Mouse (Mus musculus): ENCODE measurements around the gene A730015C16Rik.

A730015C16Rik gene

DNA sequence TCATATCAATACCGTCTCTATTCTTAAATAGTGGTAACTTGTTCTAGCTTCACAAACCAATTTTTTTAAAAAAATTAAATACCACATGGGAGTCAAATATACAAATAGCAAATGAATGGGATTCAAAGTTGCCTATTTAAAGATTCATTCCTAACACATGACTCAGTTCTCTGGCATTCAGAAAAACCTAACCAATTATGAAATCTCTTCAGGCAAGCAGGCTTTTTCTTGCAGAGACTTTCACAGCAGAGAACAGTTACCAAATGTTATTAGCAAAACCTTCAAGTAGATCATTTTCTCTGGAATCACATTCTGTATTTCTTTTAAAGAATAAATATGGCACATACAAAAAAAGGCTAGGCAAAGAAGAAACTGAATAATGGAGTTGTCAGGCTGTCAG is 17.7 kb downstream of the A730015C16Rik start:
- DNase-seq (ENCODE audit: low spot score in 2 of 2), result no peak

- no peak for DNase-seq (ENCODE audit: low spot score in 2 of 2)
Measured at GRCm38 (mm10) chr4:108826643-108827042, 21.8 kb downstream of the A730015C16Rik start.

DNA sequence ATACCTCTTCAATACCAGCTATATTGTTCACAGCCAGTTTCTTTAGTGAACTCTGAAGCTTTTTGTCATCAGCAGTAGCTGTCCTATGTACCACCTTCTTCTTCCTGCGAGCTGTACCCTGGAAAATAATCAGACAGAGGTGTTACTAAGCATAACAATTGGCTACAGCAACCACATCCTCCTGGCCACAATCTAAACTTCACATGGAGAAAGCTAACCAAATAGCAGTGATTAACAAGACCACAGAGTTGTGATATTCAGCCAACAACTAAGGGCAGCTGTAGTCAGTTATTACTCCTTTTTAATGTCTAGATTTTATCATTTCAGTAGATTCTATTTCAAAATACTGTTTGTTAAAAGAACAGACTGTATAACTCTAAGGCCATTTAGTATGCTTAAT is 22.3 kb downstream of the A730015C16Rik start:
- DNase-seq (ENCODE audit: low spot score in 2 of 2), result no peak

- DNase-seq (ENCODE audit: low spot score in 2 of 2), result no peak
Measured at GRCm38 (mm10) chr4:108825677-108826076, 22.7 kb downstream of the A730015C16Rik start.

GRCm38 (mm10) chr4:108811550-108811949 is 36.9 kb downstream of the A730015C16Rik start:
- no peak for DNase-seq (ENCODE audit: low spot score in 2 of 2)

- DNase-seq (ENCODE audit: low spot score in 2 of 2), result no peak
Measured at GRCm38 (mm10) chr4:108811142-108811541, 37.3 kb downstream of the A730015C16Rik start.

DNA sequence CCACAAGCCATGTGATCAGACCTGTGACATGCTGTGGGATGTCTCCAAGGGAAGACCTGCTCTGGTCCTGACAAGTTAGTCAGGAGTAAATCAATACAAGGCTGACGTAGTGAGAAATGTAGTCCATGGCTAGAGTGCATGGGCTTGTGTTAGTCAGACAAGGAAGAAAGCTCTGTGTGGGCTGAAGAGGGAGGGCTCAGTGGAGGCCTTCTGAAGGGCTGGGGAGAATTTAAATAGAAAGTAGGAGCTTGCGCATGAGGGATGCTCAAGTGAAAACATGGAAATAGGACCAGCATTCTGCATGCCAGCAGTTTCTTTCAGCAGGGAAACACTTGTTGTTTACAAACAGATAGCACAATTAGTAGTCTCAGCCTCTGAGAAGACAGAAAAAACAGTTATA is 44.9 kb downstream of the A730015C16Rik start:
- no peak for DNase-seq (ENCODE audit: low spot score in 2 of 2)

DNA sequence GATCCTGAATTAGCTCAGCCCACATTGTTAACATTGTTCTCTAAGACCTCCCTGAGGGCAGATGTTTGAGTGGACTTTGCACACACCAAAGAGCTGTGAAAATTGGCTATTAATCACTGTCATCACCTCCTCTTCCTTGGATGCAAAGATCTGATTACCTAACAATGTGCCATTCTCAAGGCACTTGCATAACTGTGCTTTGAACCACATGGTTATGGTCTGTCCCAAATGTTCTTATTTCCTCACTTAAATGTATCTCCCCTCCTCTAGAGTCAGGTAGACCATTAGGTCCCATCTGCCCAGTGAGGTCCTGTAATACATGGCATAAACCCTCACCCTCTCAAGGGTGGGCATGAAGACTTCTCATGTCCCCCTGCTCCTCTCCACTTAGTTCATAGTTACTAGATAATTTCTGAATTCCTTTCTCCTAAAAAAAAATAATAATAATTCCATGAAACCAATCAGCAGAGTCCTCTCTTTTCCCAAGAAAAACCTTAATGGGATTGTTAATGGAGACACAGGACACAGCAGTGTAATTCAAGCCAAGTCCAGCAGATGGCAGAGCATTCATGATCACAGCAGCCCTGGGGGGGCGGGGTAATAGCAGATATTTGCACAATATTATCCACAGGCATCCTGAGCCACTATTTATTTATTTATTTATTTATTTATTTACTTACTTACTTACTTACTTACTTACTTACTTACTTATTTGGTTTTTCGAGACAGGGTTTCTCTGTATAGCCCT is 50.2 kb downstream of the A730015C16Rik start:
- DNase-seq (ENCODE audit: low spot score in 2 of 2), result peak in 1 of 2 experiments; percentile 71
